Mouse (Mus musculus): ENCODE data around the gene Lenep.
"Not testable (repeated sequence)": the region's sequence is repeated elsewhere in the genome, so short reads cannot be mapped to it uniquely, and the experiment has no call there.

Lenep gene

GRCm38 (mm10) chr3:89402693-89403092 lies at the start of gene Lenep:
Gene Lenep, minus strand, starts transcription at chr3:89402793.
- no peak for DNase-seq (ENCODE audit: low spot score in 2 of 2)

- DNase-seq (ENCODE audit: low spot score in 2 of 2): no peak
Observed at GRCm38 (mm10) chr3:89451916-89452315, 49.3 kb upstream of the Lenep start.

GRCm38 (mm10) chr3:89449541-89449940 lies 46.9 kb upstream of the Lenep start:
- peak in 1 of 2 experiments; percentile 51 for DNase-seq (ENCODE audit: low spot score in 2 of 2)

- DNase-seq (ENCODE audit: low spot score in 2 of 2): no peak
Observed at GRCm38 (mm10) chr3:89448720-89449537, 46.3 kb upstream of the Lenep start.

GRCm38 (mm10) chr3:89440691-89441090 lies 38.1 kb upstream of the Lenep start:
- DNase-seq (ENCODE audit: low spot score in 2 of 2): no peak

- no peak for DNase-seq (ENCODE audit: low spot score in 2 of 2)
Observed at GRCm38 (mm10) chr3:89437269-89437668, 34.7 kb upstream of the Lenep start.

- DNase-seq (ENCODE audit: low spot score in 2 of 2): peak; percentile 53 to 62
Observed at GRCm38 (mm10) chr3:89436176-89437113, 33.9 kb upstream of the Lenep start, which contains the start of gene Pbxip1. Gene Pbxip1, plus strand, starts transcription at chr3:89436706.

GRCm38 (mm10) chr3:89435041-89435440 lies 32.4 kb upstream of the Lenep start:
- DNase-seq (ENCODE audit: low spot score in 2 of 2): no peak

- no peak for DNase-seq (ENCODE audit: low spot score in 2 of 2)
Observed at GRCm38 (mm10) chr3:89434532-89434931, 31.9 kb upstream of the Lenep start.

GRCm38 (mm10) chr3:89432606-89433005 lies 30.0 kb upstream of the Lenep start:
- no peak for DNase-seq (ENCODE audit: low spot score in 2 of 2)

- peak; percentile 89 to 95 for DNase-seq (ENCODE audit: low spot score in 2 of 2)
Observed at GRCm38 (mm10) chr3:89430171-89431159, 27.9 kb upstream of the Lenep start, which contains the start of gene Pygo2. Gene Pygo2, plus strand, starts transcription at chr3:89430214.

GRCm38 (mm10) chr3:89429021-89429420 lies 26.4 kb upstream of the Lenep start:
- DNase-seq (ENCODE audit: low spot score in 2 of 2): not testable (repeated sequence)

GRCm38 (mm10) chr3:89425876-89426275 lies 23.3 kb upstream of the Lenep start:
- no peak for DNase-seq (ENCODE audit: low spot score in 2 of 2)

GRCm38 (mm10) chr3:89425141-89425525 lies 22.5 kb upstream of the Lenep start:
- DNase-seq (ENCODE audit: low spot score in 2 of 2): no peak

GRCm38 (mm10) chr3:89424416-89425140 lies 22.0 kb upstream of the Lenep start:
- no peak for DNase-seq (ENCODE audit: low spot score in 2 of 2)

GRCm38 (mm10) chr3:89422556-89423205 lies 20.1 kb upstream of the Lenep start:
- DNase-seq (ENCODE audit: low spot score in 2 of 2): no peak

- no peak for DNase-seq (ENCODE audit: low spot score in 2 of 2)
Observed at GRCm38 (mm10) chr3:89421810-89422473, 19.3 kb upstream of the Lenep start.

- DNase-seq (ENCODE audit: low spot score in 2 of 2): peak in 1 of 2 experiments; percentile 85
Observed at GRCm38 (mm10) chr3:89421002-89421774, 18.6 kb upstream of the Lenep start.

GRCm38 (mm10) chr3:89420421-89420820 lies 17.8 kb upstream of the Lenep start:
- no peak for DNase-seq (ENCODE audit: low spot score in 2 of 2)

Data from urinary bladder, adult 18-20 months (tissue).